Mouse (Mus musculus) hindbrain, embryonic 10.5 days (tissue): Measurements from ENCODE around the gene Olfr993. TPM values are rescaled to one million over a fixed set of nuclear protein-coding genes. Genes with fewer than 3 reads are reported as not detected.

Experiments
- DNase-seq: peaks from one replicate; pipeline ENCODE4 v3.0.0-alpha.2; 2017; ENCODE audit warnings: low spot score
- H3K27ac ChIP-seq: fragments of 300-500 bp; sonication (generic); 2 replicates; pipeline ENCODE4 v1.5.1; 2016; ENCODE audit warnings: mild to moderate bottlenecking, moderate library complexity
- H3K27me3 ChIP-seq: fragments of 300-500 bp; sonication (generic); 2 replicates; pipeline ENCODE4 v1.6.1; 2016; ENCODE audit warnings: mild to moderate bottlenecking; ENCODE audit not compliant: poor library complexity, insufficient read depth, severe bottlenecking
- H3K36me3 ChIP-seq: fragments of 300-500 bp; sonication (generic); 2 replicates; pipeline ENCODE4 v1.6.1; 2016; ENCODE audit warnings: mild to moderate bottlenecking, moderate library complexity
- H3K4me1 ChIP-seq: fragments of 300-500 bp; sonication (generic); replicated peaks from 2 replicates; pipeline ENCODE4 v1.6.1; 2016; ENCODE audit warnings: mild to moderate bottlenecking
- H3K4me3 ChIP-seq: fragments of 300-500 bp; sonication (generic); 2 replicates; pipeline ENCODE4 v1.5.1; 2016; ENCODE audit warnings: mild to moderate bottlenecking, moderate library complexity
- H3K9me3 ChIP-seq: fragments of 300-500 bp; sonication (generic); 2 replicates; pipeline ENCODE4 v1.6.1; 2016; ENCODE audit warnings: mild to moderate bottlenecking, moderate library complexity
- WGBS: fragments of 180-500 bp; shearing (Covaris S2); methylation state at CpG from one replicate; pipeline ENCODE4 v1.1.7; 2016; 5-methylcytosine and 5-hydroxymethylcytosine counted together
- polyA plus RNA-seq: library from polyadenylated mRNA; unstranded; fragments of >200 nt; fragmentation: Nextera tagmentation; extraction: Ambion mirVana; gene quantifications from 2 replicates; pipeline ENCODE4 v1.2.1, GENCODE M21; 2016

Gene Olfr993
- not detected in 2 replicates for polyA plus RNA-seq

DNA sequence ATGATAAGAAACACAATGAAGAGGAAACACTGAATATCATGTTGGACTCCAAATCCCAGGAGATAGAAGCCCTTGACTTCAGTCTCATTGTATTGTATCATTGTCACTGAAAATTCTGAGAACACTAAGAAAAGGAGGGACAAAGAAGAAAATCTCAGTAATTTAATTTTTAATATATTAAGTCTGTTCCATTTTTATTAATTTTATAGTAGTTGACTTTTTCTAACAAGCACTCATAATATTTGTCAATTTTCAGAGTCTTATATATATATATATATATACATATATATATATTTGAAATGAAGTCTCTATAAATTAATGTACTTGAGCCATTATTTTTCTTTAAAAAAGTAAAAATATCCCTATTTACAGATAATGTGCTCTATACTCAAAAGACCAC lies at the start of gene Olfr993:
Olfr993 (minus strand) TSS at position 101 of the 400 bp plus-strand sequence.
- no peak for DNase-seq

DNA sequence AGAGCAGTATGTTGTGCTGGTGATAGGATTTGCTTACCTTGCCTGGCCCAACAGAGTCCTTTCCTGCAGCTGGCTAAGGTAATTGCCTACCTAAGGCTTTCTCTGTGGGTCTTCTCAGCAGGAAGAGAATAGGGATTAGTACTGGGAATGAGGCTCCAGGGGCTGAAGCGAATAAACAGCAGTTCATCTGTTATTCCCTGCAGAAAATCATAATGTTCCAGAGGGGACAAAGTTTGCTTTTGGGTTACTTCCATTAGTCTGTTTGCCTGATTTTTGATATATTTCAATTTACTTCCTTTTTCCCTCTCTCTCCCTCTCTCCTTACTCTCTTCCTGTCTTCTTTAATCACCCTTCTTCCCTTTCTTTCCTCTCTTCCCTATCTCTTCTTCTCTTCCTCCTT lies 28.9 kb upstream of the Olfr993 start, which contains the start of gene Olfr995:
Olfr995 (minus strand) TSS at position 101 of the 400 bp plus-strand sequence.
- Histone ChIP-seq H3K27me3 (no peaks in the 10 kb centered on the region), H3K27ac (no peak within 1 kb of the TSS), H3K36me3 (no peaks in the 10 kb centered on the region), H3K4me1 (no peaks in the 10 kb centered on the region), H3K4me3 (no peak within 1 kb of the TSS), H3K9me3 (no peaks in the 10 kb centered on the region)
- 23% methylated on average over 1 of the region's 1 CpGs for WGBS
- DNase-seq: no peak

More for the DNA sequence above, at the start of gene Olfr993:
- no peak within 1 kb of the TSS for H3K4me3 ChIP-seq
- no peaks in the 10 kb centered on the region for H3K27me3 ChIP-seq
- H3K9me3 ChIP-seq: no peaks in the 10 kb centered on the region
- no peak within 1 kb of the TSS for H3K27ac ChIP-seq
- H3K36me3 ChIP-seq: no peaks in the 10 kb centered on the region
- no peaks in the 10 kb centered on the region for H3K4me1 ChIP-seq

DNA sequence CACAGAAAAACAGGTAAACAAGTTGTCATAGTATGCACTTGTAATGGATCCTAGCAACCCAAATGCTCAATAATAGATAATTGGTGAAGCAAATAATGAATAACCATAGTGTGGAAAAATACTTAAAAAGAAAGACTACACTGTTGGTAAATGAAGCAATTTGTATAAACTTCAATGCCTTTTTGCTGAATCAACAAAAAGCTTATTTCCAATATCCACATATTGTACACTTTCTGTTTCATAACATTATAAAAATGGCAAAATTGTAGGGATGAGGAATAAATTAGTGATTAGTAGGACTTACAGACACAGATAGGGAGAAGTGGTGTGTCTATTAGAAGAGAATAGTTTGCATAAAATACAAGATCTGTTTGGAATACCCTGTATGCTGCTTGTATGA lies 27.9 kb upstream of the Olfr993 start:
- DNase-seq: no peak
- Histone ChIP-seq H3K4me1 (no peaks in the 10 kb centered on the region), H3K36me3 (no peaks in the 10 kb centered on the region), H3K9me3 (no peaks in the 10 kb centered on the region), H3K27me3 (no peaks in the 10 kb centered on the region), H3K4me3 (no peak overlapping the region), H3K27ac (no peak overlapping the region)

DNA sequence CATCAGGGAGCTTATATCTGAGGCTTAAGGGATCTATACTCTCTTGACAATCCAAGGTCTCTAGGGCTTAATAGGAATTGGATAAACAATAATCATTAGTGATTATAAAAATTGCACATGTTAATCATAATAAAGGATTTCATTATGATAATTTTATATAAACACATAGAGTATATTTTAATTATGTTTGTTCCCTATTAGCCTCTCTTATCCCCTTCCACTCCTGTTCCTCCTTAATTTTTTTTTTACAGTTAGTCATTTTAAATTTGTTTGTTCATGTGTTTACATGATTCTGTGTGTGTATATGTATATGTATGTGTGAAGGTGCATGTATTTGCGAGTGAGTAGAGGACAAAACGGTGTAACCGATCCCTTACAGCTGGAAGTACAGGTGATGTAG lies 21.7 kb upstream of the Olfr993 start, which contains the start of gene Olfr994:
Olfr994 (minus strand) TSS at position 101 of the 400 bp plus-strand sequence.
- Histone ChIP-seq H3K9me3 (no peaks in the 10 kb centered on the region), H3K4me3 (no peak within 1 kb of the TSS), H3K36me3 (no peaks in the 10 kb centered on the region), H3K27ac (no peak within 1 kb of the TSS), H3K4me1 (no peaks in the 10 kb centered on the region), H3K27me3 (no peaks in the 10 kb centered on the region)
- DNase-seq: no peak
- 90% methylated on average over 3 of the region's 3 CpGs for whole genome bisulfite sequencing

DNA sequence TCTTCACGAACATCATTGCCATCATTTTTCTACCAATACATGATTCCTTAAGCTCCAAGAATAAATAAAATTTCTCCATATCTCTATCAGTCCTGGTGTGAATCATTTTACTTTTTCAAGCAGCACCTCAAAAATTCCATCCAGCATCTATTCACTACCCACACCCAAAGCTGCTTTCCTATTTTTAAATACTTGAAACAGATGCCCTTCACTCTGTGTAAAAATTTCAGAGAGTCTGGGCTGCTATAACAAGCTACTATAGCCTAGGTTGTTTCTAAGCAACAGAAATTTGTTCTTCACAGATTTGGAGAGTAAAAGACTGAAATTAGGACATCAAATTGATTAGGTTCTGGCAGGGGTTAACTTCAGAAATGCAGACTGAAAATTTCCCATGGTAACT lies 11.2 kb upstream of the Olfr993 start:
- H3K27ac ChIP-seq: no peak overlapping the region
- H3K4me1 ChIP-seq: no peaks in the 10 kb centered on the region
- no peaks in the 10 kb centered on the region for H3K9me3 ChIP-seq
- WGBS: 75% methylated on average over 1 of the region's 1 CpGs
- no peak overlapping the region for H3K4me3 ChIP-seq
- H3K27me3 ChIP-seq: no peaks in the 10 kb centered on the region
- DNase-seq: no peak
- H3K36me3 ChIP-seq: no peaks in the 10 kb centered on the region

DNA sequence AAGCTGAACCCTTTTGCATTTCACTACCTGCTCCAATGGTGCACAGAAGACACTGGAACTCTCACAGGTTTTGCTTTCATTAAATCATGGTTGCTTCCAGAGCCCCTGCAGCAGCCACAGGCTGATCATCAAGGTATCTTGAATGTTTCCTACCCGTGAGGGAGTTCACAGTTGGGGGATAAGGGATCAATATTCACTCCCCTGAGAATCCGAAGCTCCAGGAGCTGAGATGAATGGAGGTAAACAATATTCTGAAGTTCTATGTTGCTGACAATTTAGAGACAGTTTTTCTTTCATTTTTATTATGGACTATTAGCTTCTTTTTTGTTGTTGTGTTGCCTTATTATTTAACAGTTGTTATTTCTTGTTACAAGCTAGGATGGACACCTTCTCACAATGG lies 5.3 kb downstream of the Olfr993 start, which contains the start of gene Olfr992:
Olfr992 (minus strand) TSS at position 101 of the 400 bp plus-strand sequence.
- no peak for DNase-seq
- WGBS: 63% methylated on average over 2 of the region's 2 CpGs

More for the DNA sequence above, 5.3 kb downstream of the Olfr993 start, which contains the start of gene Olfr992:
- H3K9me3 ChIP-seq: no peaks in the 10 kb centered on the region
- H3K36me3 ChIP-seq: no peaks in the 10 kb centered on the region
- H3K4me3 ChIP-seq: no peak within 1 kb of the TSS
- H3K27me3 ChIP-seq: no peaks in the 10 kb centered on the region
- no peaks in the 10 kb centered on the region for H3K4me1 ChIP-seq
- H3K27ac ChIP-seq: no peak within 1 kb of the TSS

Other genes with a start within 250 kb of the Olfr993 start
- gene Lrrc55, start 217.7 kb downstream of the Olfr993 start, polyA plus RNA-seq: 0.48 and 0.92 TPM in 2 replicates
- not detected in 2 replicates for gene Olfr987, start 75.6 kb downstream of the Olfr993 start, polyA plus RNA-seq
- gene Olfr988, start 51.6 kb downstream of the Olfr993 start, polyA plus RNA-seq: not detected in 2 replicates
- not detected in 2 replicates for gene Olfr992, start 5.4 kb downstream of the Olfr993 start, polyA plus RNA-seq
- not detected in 2 replicates for gene Olfr994, start 21.6 kb upstream of the Olfr993 start, polyA plus RNA-seq
- not detected in 2 replicates for gene Olfr995, start 28.8 kb upstream of the Olfr993 start, polyA plus RNA-seq
- gene 4833423E24Rik, start 104.1 kb upstream of the Olfr993 start, polyA plus RNA-seq: 0.11 TPM in 1 of 2 replicates, not detected in the other
- gene Olfr996, start 164.3 kb upstream of the Olfr993 start, polyA plus RNA-seq: not detected in 2 replicates
- gene Olfr998, start 174.1 kb upstream of the Olfr993 start, polyA plus RNA-seq: not detected in 2 replicates
- not detected in 2 replicates for gene Olfr1000, start 197.0 kb upstream of the Olfr993 start, polyA plus RNA-seq
- gene Olfr1002, start 235.8 kb upstream of the Olfr993 start, polyA plus RNA-seq: not detected in 2 replicates
- gene Olfr154, start 249.6 kb upstream of the Olfr993 start, polyA plus RNA-seq: not detected in 2 replicates